Mouse (Mus musculus): ENCODE measurements around the gene Arrdc2.

Gene Arrdc2

DNA sequence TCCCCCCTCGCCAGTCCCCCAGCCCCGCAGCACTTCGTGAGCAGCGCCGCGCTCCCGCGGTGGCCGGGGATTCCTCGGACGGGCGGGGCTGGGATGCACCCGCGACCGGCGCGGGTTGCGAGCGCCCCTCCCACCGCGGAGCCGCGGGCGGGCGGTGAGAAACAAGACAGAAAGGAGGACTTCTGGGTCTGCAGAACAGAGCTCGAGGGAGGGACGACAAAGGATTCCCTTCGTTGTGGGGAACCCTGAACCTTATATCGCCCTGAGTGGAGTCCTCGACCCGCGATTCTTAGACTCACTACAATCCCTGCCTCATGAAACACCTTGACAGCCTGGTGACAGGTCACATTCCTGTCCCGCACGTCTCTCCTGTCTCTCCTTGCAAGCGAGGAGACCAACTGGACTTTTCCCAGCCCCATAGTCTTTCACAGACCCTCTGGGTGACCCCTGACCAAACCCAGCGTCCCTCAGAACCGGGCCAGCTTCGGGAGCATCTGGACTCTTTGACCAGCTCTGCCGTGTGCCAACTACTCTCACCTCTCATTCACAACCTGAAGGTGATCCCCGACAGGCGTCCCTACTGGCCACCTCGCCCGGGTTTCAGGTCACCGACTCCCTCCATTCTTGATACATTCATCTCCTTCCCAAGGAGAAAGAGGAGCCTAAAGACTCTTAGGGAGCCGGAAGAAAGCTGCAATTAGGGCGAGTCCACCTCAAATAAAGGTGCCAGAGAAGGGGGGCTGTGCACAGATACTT, 24.6 kb upstream of the Arrdc2 start:
- no peak for DNase-seq

DNA sequence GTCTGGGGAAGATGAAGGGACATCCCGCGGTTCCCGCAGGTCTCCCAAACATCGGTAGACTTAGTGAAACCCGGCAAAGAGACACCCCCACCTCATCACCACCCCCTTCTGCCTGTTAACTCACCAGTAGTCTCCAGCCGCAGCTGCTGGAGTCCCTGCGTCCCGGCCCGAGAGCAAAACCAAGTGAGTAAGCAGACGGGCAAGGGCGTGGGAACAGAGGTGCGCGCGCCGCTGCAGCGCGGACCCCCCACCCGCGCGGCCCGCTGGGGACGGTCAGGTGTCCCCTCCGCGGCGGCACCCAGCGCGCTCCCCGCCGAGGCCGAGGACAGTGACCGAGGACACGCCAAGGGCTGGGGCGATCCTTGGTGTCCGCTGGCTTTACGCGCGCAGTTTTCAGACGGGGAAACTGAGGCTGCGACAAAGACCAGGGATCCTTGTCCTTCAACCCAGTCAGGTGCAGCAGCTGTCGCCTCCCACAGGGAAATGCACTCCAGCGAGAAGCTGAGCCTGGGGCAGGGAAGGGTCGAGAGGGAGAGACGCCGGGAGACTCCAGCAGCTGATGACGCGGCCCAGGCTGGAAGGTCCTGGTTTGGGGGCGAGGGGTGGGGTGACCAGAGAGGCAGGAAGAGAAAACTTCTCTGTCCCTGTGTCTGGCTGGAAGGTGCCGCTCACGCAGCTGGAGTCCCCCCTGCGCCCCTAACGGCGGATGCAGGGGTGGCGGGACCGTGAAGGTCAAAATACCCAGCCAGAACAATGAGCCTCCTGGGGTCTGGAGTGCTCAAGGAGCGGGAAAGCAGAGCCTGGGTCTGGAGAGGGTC, 23.5 kb upstream of the Arrdc2 start, which contains the start of gene Kcnn1:
Kcnn1 (minus strand) TSS at position 435 of the 818 bp plus-strand sequence.
- no peak for DNase-seq

DNA sequence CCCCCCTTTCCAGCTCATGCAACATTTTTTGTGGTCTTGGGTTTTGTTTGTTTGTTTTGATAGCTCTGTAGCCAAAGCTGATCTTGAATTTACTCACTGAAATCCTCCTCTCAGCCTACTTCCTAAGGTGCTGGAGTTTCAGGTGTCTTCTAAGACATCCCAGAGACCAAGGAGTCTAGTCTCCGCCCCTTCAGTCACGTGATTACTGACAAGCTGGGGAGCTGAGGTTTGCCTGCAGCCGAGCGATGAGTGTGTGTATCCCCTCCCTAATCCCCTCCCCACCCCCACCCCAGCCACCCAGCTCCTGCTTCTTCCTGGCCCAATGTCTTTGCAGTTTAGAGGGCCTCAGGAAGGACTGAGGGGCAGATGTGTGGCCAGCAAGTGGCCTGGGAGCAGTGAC, 18.0 kb upstream of the Arrdc2 start:
- no peak for DNase-seq

DNA sequence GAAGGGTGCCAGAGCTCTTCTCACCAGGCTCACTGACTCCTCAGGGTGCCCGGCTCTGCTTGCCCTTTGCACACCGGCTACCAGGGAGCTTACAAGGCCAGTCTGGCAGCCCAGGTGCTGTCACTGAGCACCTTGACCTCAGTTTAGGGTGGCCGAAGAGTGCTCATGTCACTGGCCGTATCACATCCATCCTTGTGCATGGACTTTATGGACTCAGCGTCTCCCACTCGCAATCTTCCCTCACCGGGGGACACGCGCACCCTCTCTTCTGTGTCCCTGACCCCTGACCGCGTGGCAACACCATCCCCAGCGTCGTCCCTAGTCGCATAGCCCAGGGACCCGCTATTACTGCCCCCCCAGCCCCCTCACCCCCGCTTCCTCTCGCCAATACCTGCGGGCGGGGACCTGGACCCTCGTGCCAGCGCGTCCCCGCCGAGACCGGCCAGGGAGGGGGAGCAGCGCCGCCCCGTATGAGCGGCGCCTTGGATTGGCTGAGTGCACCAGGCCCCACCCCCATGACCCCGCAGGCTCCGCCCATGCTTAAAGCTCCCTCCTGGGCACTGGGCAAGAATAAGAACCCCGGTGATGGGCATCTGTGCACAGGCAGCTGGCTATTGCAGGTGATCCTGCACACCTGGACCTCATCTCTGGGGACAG, 17.1 kb upstream of the Arrdc2 start:
- peak; percentile 74 for DNase-seq

DNA sequence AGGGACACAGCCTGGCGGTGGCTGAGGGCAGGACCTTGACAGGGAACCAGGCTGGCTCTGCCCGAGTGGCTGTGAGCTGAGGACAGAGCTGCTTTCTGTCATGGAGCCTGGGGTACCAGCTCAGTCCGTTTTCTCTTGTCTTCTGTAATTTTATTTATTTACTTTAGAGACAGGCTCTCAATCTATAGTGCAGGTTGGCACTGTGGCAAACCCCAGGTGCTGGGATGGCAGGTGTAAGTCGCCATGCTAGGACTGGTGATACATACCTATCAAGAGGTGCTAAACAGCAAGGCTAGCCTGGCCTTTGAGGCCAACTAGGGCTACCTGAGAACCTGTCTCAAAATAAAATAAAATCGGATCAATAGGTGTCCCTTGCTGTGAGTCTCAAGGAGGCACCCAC, 16.5 kb upstream of the Arrdc2 start:
- no peak for DNase-seq

DNA sequence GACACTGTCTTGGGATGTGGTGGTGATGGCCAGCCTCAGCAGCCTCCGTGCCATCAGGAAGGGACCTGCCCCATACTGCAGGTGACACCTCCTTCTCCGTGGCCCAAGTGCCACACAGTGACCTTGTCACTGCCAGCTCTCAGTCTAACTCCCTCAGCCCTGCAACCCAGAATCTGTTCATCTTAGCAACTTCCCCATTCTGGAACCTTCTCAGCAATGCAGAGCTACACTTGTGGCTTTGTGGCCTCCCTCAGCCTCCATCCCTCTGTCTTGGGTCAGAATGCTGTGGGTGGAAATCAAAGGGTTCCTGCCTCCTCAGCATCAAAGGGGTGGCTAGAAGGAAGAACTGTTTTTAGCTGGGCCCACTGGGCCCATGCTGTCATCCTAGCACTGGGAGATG, 14.3 kb upstream of the Arrdc2 start:
- no peak for DNase-seq

DNA sequence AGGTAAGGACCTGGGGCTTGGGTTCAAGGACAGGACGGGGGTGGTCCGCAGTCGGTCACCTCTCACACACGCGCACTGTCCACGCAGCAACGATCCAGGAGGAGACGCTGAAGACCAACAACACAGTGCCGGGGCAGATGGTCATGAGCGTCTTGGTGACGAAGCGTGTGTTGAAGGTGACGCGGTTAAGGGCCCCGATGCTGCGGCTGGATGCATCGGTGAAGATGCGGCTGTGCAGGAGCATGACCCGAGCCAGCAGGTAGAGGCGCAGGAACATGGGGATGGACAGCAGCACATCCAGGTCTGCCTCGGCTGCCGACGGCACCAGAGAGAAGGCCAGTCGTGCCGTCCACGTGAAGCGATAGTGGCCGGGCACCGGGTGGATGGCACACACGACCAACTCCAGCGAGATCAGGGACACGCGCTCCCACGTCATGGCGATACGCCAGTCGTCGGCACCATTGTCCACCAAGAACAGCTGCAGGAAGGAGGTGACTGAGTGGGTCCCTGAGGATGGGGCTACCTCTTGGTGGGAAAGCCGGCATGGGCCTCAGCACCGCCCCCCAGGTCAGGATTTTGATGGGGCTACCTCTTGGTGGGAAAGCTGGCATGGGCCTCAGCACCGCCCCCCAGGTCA, 13.2 kb upstream of the Arrdc2 start:
- DNase-seq, result no peak

DNA sequence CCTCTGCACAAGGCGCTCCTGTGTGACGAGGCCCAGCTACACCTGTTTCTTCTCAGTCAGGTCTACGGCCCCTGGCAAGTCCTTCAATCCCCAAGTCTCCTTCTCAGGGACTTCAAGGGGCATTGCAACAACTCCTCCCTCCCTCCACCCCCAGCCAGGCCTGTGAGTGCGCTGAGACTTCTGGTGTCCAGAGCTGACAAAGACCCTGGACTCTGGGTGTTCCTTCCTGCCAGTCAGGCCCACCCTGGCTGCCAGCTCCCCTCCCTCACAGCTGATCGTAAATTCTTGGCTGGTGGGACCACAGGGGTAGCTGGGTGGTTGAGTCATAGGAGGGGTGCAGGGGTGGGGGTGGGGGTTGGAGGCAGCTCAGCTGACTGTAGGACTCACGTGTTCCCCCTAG, 12.3 kb upstream of the Arrdc2 start:
- no peak for DNase-seq

DNA sequence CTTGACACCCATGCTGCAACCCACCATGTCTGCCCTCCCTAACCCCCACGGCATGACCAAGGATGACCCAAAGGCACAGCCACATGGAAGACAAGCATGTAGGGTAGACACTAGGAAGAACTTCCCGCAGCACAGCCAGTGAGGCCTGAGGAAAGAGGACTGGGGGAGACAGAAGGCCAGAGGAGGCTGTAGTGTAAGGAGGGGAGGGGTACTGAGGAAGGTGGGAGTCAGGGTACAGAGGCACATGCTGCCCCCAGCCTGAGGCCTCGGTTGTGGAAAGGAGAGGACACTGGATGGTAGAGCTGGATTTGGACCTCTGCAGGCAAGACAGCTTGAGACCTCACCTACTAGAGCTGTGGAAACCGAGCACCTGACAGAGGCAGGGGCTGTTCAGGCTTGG, 11.4 kb upstream of the Arrdc2 start:
- no peak for DNase-seq

DNA sequence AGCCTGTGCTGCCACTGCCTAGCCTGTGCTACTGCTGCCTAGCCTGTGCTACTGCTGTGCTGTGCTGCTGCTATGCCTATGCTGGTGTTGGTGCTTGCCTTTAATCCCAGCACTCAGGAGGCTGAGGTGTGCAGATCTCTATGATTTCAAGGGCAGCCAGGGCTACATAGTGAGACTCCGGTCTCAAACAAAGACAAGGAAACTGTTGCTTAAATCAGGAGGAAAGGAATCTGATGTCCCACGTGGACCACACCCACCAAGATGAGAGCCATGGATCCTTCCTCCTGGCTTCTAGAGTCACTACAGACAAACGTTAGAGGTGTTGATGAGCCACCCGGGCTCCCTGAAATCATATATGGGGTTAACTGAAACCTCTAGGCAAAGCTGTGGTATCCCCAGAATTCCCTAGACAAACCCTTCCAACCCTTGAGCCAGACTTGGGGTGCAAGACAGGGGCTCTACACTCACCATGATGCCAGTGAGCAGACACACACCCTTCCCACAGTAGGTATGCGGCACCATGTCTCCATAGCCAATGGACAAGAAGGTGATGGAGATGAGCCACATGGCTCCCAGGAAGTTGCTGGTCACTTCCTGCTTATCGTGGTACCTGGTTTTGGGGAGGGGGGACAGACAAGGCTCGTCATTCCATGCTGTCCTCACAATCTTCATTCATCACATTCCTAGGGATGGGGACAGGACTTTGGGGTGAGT, 10.8 kb upstream of the Arrdc2 start:
- DNase-seq, result no peak

DNA sequence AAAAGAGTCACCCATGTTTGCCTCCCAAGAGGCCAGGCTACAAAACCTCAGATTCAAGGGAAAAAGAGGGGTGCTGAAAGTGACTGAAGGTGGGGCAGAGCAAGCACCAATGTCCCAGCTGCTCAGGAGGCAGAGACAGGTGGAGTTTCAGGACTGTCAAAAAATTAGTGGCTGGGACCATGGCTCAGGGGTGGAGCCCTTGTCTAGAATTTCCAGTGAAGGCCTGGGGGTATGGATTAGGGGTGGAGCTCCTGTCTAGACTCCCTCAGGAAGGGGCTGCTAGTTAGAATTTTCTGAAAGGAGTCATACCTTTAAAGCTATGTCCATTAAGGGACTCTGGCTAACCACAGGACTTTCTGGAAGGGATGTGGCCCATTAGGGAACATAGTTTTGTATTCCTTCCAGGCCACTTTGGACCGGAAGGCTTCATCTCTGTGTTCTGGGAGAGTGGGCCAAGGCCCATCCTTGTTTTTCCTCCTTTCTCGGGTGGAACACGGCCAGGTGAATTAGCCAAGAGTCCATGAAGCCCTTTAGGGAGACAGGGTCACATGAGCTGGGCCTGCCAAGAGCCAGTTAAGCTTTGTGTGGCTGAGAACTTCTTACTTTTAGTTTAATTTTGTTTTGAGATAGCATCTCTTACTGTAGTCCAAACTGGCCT, 9.9 kb upstream of the Arrdc2 start:
- DNase-seq, result no peak

DNA sequence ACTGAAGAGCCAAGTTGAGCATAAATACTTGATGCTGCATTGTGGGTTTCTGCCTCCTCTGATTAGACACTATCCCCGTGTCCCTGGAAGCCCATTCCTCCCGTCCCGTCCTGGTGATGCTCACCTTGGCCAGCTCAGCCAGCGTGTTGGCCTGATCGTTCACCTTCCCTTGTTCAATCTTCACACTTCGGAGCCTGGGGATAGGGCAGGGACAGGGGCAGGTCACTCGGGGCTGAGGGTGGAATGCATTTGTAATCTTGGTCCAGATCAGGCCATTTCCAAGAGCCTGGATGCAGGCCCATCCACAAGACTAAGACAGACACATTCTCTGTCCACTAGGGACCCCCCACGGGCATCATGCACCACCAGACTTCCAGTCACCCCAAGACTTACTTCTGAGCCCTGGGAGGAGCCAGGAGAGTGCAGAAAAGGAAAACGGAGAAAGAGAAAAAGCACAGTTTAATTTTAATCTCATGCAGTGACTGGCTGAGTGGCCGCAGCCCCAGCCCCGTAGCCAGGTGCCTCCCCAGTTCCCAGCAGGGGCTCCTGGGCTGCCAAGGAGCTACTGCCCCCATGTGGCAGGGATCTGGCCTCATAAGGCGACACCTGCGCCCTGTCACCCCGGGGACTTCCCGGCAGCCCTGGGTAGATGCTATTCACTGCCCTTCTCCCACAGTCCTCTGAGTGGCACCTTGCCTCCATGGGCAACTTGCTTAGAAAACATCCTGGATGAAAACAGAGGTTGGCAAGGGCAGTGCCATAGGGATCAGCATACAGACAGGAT, 7.0 kb upstream of the Arrdc2 start:
- DNase-seq, result no peak

DNA sequence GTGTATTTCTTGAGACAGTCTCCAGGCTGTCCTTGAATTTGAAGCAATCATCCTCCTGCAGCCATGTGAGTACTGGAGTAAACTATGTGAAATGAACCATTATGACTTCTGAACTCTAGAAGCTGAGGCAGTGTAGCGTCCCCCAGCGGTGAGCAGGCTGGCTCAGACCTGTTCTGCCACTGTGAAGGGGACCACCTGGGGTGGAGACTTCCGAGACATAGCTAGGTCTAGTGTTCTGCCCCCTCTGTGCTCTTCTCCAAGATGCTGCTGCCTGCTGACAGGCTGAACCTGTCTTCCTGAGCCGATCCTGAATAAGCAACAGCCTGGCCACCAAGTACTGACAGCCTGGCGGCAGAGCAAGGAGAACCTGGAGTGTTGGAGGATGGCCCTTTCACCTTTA, 5.6 kb upstream of the Arrdc2 start:
- no peak for DNase-seq

DNA sequence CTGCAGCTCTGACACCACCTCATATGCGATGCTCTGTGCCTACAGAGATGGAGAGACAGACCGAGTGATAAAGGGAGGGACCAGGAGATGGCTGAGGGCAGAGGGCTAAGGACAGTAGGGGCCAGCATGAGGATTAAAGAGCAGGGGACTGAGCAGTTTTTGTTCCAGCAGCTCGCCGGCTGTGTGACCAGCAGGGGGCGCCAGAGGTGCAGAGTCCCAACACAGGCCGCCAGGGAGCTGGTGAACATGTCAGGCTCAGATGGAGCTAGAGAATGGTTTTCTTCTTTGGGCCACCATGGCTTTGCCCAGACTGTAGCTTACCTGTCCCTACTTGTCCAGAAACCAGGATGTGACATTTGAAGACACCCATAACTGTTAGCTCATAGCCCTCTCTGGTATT, 5.0 kb upstream of the Arrdc2 start:
- DNase-seq, result peak; percentile 82

DNA sequence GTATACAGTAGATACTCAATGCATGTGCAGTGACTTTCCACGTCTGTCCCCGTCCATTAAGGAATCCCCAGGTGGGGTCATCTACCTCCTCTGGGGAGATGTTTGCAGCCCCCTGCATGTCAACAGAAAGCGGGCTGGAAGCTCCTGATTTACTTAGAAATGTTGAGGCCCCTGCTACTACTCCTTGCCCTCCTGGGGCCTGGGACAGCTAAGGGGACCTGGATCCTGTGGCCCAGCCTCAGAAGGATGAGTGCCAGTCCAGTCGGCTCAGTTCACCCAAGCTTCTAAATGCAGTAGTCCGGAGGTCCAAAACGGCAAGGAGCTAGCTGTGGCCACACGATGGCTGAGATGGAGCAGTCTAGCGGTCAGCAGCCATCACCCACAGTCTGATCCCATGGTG, 4.4 kb upstream of the Arrdc2 start:
- DNase-seq, result no peak

DNA sequence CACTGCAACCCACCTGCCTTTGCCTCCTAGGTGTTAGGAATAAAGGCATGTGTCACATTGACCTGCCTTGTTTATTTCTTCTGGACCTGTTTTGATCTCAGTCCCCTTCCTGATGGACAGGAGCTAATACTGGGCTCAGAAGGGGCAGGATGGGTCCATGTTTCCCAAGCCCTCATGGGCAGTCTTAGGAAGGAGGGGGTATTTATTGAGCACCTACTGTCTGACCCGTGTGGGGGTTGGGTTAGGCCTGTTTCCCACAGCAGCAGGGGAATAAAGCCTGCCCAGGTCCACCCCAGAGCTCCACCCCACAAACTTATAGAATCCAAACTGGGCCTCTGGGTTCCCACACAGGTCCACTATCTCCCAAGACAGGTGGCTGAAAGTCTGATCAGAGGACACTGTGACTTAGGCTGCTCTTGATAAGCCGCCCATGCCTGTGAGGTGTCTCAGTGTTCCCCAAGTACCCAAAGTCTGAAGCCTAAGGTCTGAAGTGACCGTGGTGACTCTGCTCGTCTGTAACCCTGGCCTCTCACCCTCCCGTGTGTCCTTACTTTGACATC, 3.8 kb upstream of the Arrdc2 start:
- DNase-seq, result no peak

DNA sequence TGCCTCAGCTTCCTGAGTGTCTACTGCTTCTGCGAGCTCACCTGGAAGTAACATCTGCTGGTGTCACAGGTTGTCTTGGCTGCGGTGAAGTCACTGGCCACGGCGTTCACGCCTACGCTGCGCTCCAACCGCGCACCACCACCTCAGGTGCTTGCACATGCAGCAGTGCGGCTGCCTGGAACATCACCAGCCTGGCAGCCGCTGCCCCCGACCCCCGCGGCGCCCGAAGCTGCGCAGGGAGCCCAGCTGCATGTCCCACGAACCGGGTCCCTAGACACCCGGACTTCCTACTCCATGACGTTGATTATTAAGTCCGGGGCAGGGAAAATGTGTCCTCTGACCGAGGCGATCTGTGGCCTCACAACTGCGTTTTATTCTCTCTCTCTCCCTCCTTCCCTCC, 3.0 kb upstream of the Arrdc2 start:
- no peak for DNase-seq

DNA sequence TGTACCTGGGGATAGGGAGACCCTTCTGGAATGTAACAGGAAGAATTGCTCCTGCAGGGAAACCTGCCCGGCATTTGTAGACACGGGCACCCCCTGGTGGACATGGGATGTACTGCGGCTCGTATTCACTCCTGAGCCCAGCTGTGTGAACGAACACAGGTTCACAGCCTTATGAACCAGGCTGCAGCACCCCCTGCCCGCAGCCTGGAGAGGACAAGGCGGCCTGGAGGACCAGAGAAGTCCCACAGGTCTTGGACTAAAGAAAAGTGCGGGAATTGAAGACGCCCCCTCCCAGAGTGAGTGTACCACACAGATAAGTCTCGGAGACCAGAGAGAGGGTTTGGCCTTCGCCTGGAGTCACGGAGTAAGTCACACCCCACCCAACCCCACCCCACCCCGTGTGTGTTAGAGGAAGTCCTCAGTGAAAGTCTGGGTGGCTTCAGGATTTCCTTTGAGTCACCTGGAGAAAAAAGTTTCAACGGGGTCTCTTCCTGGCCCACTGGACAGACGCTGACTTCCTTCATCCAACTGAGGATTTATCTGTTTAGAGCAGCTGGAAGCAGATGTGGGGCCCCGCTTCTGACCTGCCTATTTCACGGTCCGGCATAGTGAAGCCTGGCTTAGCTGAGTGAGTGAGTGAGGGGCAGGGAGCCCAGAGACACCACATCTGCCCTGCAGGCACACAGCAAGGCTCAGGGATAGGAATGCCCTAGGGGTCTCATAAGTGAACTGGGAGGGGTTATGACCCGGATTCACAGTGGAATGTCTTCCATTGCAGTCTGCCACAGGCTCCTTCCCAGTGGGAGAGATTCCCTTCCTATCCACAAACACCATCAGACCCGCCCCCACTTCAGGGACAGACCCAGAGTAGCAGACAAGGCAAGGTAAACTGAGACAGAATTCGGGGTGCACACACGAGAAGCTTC, 1.9 kb upstream of the Arrdc2 start:
- peak; percentile 89 for DNase-seq

DNA sequence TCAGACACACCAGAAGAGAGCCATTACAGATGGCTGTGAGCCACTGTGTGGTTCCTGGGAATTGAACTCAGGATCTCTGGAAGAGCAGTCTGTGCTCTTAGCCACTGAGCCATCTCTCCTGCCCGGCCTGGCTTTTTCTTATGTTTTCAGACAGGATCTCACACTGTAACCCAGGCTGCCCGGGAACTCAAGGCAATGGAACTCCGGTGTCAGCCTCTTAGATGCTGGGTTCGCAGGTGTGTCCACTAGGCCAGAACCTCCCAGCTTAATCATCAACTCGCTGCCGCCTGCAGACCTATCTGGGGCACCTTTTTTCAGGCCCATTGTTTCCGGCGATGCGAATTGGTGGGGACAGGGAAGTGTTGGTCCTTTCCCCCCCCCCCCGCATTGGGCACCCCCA, 1.1 kb upstream of the Arrdc2 start:
- peak; percentile 81 for DNase-seq
